Mouse (Mus musculus) forebrain, embryonic 13.5 days (tissue): ENCODE data around the gene Tiparp. TPM values are rescaled to one million over a fixed set of nuclear protein-coding genes. Genes with fewer than 3 reads are reported as not detected.

Experiments used
- ATAC-seq: fragments of 200-750 bp; cut with Nextera tagmentation; 2 replicates; pipeline ENCODE4 v1.8.0; 2017
- H3K27ac ChIP-seq: fragments of 300-500 bp; sonication (generic); 2 replicates; pipeline ENCODE4 v1.5.1; 2015; ENCODE audit warnings: inconsistent platforms, mild to moderate bottlenecking, moderate library complexity
- H3K27me3 ChIP-seq: fragments of 300-500 bp; sonication (generic); 2 replicates; pipeline ENCODE4 v1.6.1; 2015; ENCODE audit warnings: mild to moderate bottlenecking, inconsistent platforms
- H3K36me3 ChIP-seq: fragments of 300-500 bp; sonication (generic); 2 replicates; pipeline ENCODE4 v1.6.1; 2015; ENCODE audit warnings: mild to moderate bottlenecking, inconsistent platforms; ENCODE audit not compliant: poor library complexity, severe bottlenecking
- H3K4me1 ChIP-seq: fragments of 300-500 bp; sonication (generic); 2 replicates; pipeline ENCODE4 v1.6.1; 2015; ENCODE audit warnings: inconsistent platforms
- H3K4me2 ChIP-seq: fragments of 300-500 bp; sonication (generic); 2 replicates; pipeline ENCODE4 v1.6.1; 2015; ENCODE audit warnings: inconsistent platforms, mild to moderate bottlenecking, moderate library complexity
- H3K4me3 ChIP-seq: fragments of 300-500 bp; sonication (generic); 2 replicates; pipeline ENCODE4 v1.5.1; 2015; ENCODE audit warnings: mild to moderate bottlenecking, inconsistent platforms
- H3K9ac ChIP-seq: fragments of 300-500 bp; sonication (generic); 2 replicates; pipeline ENCODE4 v1.6.1; 2015; ENCODE audit warnings: mild to moderate bottlenecking, inconsistent platforms
- H3K9me3 ChIP-seq: fragments of 300-500 bp; sonication (generic); replicated peaks from 2 replicates; pipeline ENCODE4 v1.6.1; 2016; ENCODE audit warnings: inconsistent platforms
- WGBS: fragments of 180-500 bp; shearing (Covaris S2); methylation state at CpG from one replicate; pipeline ENCODE4 v1.1.7; 2015; 5-methylcytosine and 5-hydroxymethylcytosine counted together
- polyA plus RNA-seq: library from polyadenylated mRNA; unstranded; fragments of >200 nt; fragmentation: Nextera tagmentation; extraction: Ambion mirVana; gene quantifications from 2 replicates; pipeline ENCODE4 v1.2.1, GENCODE M21; 2015

The Tiparp gene
- 28.1 and 29.1 TPM in 2 replicates for polyA plus RNA-seq

DNA sequence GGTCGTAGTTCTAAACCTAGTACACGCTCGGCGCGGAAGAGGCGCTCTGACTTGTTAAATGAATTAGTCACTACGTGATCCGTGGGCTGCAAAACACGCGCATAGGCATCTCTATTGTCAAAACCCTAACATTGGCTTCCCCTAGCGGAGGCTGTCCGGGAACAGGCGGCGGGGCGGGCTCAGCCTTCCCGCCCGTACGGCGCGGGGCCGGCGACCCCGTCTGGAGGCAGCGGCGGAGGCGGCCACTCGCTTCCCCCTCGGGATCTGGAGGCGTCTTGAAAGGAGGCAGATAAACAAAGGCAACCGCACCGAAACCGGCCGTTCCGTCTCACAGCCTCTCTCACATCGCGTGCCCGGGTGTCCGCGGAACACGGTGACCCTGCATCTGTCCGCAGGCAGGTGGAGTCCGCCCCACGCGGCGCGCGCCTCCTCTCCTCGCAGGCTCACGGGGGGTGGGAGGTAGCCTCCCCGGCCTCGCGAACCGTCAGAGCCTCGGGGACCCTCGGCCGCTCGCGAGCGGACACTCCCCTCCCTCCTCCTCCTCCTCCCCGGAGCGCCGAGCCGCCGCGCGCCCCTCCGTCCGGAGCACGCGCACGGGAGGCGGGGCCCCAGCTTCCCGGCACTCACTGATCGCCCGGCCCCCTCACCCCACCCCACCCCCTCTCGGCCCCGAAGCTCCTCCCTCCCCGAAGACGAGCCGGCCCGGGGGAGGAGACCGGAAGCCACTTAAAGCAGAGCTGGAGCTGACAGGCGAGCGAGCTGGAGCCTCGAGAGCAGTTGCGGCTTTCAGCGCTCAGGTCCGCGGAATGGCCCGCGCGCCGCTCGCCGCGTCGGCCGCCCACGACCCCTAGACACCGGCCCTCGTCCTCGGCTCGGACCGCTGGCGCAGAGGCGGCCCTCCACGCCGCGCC, at the start of gene Tiparp:
Gene Tiparp, plus strand, starts transcription at position 720 of the 911 bp plus-strand sequence.
- WGBS = under 1% methylated on average over 99 of the region's 109 CpGs
- peak within 1 kb of the TSS; percentile 88 for H3K9ac ChIP-seq
- no peaks in the 10 kb centered on the region for H3K9me3 ChIP-seq
- H3K4me3 ChIP-seq = peak within 1 kb of the TSS; percentile 79
- peak within 1 kb of the TSS; percentile 98 for H3K27ac ChIP-seq
- peak within 1 kb of the TSS; percentile 74 for H3K4me2 ChIP-seq
- 0 out of 2 replicates have a peak, but pooled peaks cover 4% of the 10 kb centered on the region for H3K36me3 ChIP-seq
- no peaks in the 10 kb centered on the region for H3K27me3 ChIP-seq
- peak; percentile 93 for ATAC-seq
- peaks cover 7% of the 10 kb centered on the region for H3K4me1 ChIP-seq

DNA sequence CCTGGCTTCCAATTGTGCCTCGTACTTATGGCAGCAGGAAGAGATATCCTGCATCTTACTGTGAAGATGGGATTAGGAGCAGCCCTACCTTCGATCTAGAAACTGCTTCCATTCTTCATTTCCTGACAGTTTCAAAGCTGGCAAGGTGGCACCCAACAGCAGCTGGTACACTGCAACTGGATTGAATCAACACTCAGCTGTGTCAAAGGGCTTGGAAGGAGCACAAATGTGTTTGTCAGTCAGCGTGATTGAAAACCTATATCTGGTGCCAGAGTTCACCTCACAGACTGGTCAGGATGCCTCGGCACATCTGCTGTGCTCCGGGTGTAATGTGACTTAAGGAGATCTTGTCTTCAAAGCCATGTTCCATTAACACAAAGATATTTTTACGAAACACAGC, 47.5 kb upstream of the Tiparp start:
- Histone ChIP-seq H3K4me3 (no peak overlapping the region), H3K27ac (no peak overlapping the region), H3K4me1 (no peaks in the 10 kb centered on the region), H3K36me3 (no peaks in the 10 kb centered on the region), H3K9me3 (no peaks in the 10 kb centered on the region), H3K4me2 (no peak overlapping the region), H3K27me3 (no peaks in the 10 kb centered on the region), H3K9ac (no peak overlapping the region)
- WGBS = 87% methylated on average over 6 of the region's 6 CpGs
- no peak for ATAC-seq

DNA sequence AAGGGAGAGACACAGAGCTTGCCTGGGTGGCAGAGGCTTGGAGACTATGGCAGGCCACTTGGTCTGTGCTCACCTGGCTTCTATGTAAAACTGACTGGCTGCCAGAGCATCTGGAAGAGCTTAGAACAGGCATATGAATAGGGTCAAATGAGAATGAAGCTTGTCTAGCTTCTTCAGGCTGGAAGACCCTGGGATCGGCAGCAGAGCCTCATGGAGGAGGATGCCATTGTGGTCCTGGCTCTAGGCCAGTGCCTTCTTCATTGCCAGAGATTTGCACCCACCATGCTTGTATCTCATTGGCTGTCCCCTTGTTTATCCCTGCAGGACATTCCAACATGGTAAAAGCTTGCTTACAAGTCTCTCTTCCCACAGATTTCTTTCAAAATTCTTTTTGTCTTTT, 45.9 kb upstream of the Tiparp start:
- no peaks in the 10 kb centered on the region for H3K27me3 ChIP-seq
- ATAC-seq = no peak
- no peak overlapping the region for H3K4me2 ChIP-seq
- no peaks in the 10 kb centered on the region for H3K9me3 ChIP-seq
- WGBS = 27% methylated on average over 1 of the region's 1 CpGs
- no peak overlapping the region for H3K27ac ChIP-seq
- no peak overlapping the region for H3K4me3 ChIP-seq
- no peak overlapping the region for H3K9ac ChIP-seq
- no peaks in the 10 kb centered on the region for H3K36me3 ChIP-seq
- no peaks in the 10 kb centered on the region for H3K4me1 ChIP-seq

DNA sequence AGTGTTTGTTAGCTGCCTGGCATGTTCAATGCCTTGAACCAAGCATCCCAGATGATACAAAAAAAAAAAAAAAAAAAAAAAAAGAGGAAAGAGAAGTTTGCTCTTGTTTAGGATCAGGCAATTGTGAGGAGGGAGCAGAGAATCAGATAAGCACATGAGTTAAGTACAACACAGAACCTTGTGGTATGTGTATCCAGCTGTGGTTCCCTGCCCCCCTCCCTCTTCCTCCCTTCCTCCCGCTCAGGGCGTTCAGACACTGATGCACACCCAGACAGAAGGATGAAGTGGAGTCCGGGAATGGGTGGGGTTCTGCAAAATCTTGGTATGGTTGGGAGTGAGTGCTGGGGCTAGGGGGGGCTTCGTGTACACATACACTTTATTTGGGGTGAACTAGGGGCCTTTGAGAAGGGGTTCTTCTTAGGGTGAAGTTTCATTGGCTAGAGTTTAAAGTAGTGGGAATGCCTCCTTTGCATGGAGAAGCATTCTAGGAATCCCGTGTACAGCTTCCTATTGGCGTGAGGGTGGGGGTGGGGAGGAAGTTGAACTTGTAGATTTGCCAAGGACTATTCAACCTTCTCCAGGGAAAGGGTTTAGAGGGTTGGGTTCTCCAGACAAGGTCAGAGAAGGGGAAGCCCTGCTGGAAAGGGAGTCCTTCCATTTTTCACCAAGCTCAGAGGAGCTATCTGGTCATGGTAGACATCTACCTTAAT, 45.4 kb upstream of the Tiparp start:
- no peak overlapping the region for H3K9ac ChIP-seq
- no peak overlapping the region for H3K4me2 ChIP-seq
- no peaks in the 10 kb centered on the region for H3K36me3 ChIP-seq
- 84% methylated on average over 6 of the region's 6 CpGs for WGBS
- H3K4me1 ChIP-seq = no peaks in the 10 kb centered on the region
- no peak overlapping the region for H3K4me3 ChIP-seq
- no peak for ATAC-seq
- H3K9me3 ChIP-seq = no peaks in the 10 kb centered on the region
- no peaks in the 10 kb centered on the region for H3K27me3 ChIP-seq
- no peak overlapping the region for H3K27ac ChIP-seq

DNA sequence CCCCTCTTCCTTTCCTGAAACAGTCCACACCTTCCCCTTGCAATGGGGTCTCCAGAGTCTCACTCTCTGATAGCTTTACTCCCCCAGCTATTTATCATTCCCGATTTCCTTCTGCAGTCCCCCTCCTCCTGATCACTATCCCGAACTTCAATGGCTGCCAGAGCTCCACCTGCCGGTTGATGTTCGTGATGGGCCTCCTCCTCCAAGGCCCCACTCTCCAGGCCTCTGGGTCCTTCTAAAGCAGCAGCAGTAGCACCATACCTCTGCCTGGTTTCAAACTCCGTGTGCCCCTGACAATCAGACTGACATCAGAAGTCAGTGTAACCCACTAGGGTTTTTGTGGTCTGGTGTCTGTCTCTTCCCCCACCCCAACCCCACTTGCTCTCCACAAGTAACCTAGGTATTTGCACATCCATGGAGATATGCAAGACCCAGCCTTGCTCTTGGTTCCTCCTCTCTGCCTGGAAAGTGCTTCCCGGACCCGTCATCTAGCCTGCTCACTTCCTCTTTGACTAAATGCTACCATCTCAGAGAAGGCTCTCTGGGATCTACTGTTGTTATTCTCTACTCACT, 44.0 kb upstream of the Tiparp start:
- no peaks in the 10 kb centered on the region for H3K27me3 ChIP-seq
- no peak overlapping the region for H3K4me3 ChIP-seq
- H3K4me2 ChIP-seq = no peak overlapping the region
- H3K27ac ChIP-seq = no peak overlapping the region
- 77% methylated on average over 7 of the region's 7 CpGs for WGBS
- H3K9me3 ChIP-seq = no peaks in the 10 kb centered on the region
- no peak overlapping the region for H3K9ac ChIP-seq
- H3K36me3 ChIP-seq = no peaks in the 10 kb centered on the region
- no peaks in the 10 kb centered on the region for H3K4me1 ChIP-seq
- no peak for ATAC-seq

DNA sequence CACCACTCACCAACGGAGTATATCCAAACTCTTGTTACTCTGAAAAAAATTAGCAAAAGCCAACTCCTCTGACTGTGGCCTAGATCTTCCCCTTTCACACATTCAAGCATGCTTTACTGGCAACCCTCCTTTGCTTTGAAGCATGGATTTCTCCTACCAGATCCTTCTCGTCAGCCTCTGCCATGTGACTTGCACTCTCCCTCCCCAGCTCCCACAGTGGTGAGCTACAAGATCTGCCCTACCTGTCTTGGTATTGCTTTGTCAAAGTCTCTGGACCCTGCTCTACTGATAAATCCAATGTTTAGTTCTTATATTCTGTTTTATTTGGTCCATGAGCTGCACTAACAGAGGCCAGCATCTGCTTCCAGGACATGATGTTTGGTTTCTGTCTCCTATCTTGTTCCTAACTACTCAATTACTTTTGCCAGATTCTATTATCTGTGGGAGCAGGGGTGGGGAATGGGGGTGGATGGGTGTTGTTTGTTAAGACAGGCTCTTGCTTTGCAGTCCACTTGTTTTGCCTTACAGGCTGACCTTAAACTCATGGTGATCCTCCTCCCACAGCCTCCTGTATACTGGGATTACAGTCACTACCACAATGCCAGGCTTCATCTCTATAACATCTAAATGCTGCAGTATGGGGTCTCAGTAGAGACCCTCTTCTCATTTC, 40.7 kb upstream of the Tiparp start:
- Histone ChIP-seq H3K9ac (no peak overlapping the region), H3K4me2 (no peak overlapping the region), H3K4me1 (no peaks in the 10 kb centered on the region), H3K36me3 (no peaks in the 10 kb centered on the region), H3K27me3 (no peaks in the 10 kb centered on the region), H3K9me3 (no peaks in the 10 kb centered on the region), H3K4me3 (no peak overlapping the region), H3K27ac (no peak overlapping the region)
- ATAC-seq = no peak
- WGBS = 75% methylated on average over 2 of the region's 2 CpGs

DNA sequence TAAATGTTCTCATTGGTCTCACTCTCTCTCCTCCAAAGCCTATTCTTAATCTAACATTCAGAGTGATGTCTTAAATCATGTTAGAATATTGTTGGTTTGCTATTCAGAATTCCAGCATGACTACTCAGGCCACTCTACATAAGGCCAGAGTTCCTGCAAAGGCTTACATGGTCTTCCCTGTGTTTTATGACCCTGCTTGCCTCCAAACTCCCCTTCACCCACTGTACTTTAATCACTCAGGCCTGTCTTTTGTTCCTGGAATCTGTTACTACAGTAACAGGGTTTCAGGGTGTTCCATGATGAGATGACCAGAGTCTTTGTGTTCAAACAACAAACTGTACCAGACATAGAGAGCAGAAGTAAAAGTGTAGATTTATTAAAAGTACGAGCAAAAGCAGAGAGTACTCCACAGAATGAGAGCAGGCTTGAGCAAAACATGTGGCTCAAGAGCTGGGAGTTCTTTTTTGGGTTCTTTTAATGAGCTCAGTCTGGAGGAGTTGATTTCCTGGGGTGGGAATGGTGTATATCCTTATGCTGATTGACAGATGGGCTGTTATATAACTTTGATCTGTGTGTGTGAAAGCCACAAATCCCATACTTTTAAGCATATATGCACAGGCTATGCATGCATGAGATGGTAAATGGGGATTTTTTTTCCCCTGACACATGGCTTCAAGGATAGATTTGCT, 39.5 kb upstream of the Tiparp start:
- H3K4me1 ChIP-seq = no peaks in the 10 kb centered on the region
- H3K4me3 ChIP-seq = no peak overlapping the region
- H3K36me3 ChIP-seq = no peaks in the 10 kb centered on the region
- no peak overlapping the region for H3K27ac ChIP-seq
- H3K9me3 ChIP-seq = no peaks in the 10 kb centered on the region
- no peak for ATAC-seq
- H3K4me2 ChIP-seq = no peak overlapping the region
- H3K27me3 ChIP-seq = no peaks in the 10 kb centered on the region
- no peak overlapping the region for H3K9ac ChIP-seq
- 64% methylated on average over 1 of the region's 1 CpGs for WGBS

DNA sequence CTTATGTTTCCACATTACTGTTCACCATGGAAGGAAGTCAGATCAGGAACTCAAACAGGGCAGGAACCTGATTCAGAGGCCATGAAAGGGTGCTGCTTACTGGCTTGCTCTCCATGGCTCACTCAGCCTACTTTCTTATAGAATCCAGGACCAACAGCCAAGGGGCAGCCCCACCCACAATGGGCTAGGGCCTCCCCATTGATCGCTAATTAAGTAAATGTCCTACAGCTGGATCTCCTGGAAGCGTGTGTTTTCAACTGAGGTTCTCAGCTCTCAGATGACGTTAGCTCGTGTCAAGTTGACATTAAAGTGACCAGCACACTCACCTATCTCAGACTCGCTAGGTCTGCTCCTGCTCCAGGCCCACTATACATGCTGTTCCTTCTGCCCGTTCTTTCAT, 38.6 kb upstream of the Tiparp start:
- Histone ChIP-seq H3K9ac (no peak overlapping the region), H3K4me1 (peaks cover 6% of the 10 kb centered on the region; the same call in 1 of the 2 replicates), H3K36me3 (no peaks in the 10 kb centered on the region), H3K27me3 (no peaks in the 10 kb centered on the region), H3K4me3 (no peak overlapping the region), H3K9me3 (no peaks in the 10 kb centered on the region), H3K4me2 (no peak overlapping the region), H3K27ac (no peak overlapping the region)
- no peak for ATAC-seq
- 82% methylated on average over 6 of the region's 6 CpGs for WGBS

DNA sequence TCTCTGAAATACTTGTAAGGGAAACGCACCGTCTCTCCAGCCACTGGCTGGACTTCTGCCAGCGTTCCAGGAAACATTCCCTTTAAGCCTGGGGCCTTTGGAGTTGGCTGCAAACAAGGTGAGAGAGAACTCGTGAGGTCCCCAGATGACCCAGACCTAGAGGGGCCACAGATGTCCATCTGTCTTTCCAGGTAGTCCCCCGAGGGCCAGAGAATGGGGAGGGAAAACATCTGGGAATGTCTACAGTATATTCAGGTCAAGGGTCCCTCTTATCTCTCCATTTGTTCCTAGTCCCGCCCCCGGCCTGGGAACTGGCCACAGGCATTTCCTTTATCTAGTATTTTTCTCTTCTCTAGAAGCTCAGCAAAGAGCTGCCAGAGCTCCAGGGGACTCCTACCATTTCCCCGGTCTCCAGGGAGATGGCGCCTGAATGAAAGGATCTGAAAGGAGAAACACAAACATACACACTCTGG, 33.9 kb upstream of the Tiparp start:
- Histone ChIP-seq H3K4me1 (peaks cover 7% of the 10 kb centered on the region; the same call in 1 of the 2 replicates), H3K27me3 (no peaks in the 10 kb centered on the region), H3K9me3 (no peaks in the 10 kb centered on the region), H3K4me3 (no peak overlapping the region), H3K27ac (no peak overlapping the region), H3K9ac (no peak overlapping the region), H3K4me2 (0 out of 2 replicates have a peak overlapping the region, but pooled peaks have one; percentile 2), H3K36me3 (no peaks in the 10 kb centered on the region)
- WGBS = 46% methylated on average over 9 of the region's 9 CpGs
- 0 out of 2 replicates have a peak, but pooled peaks have one; percentile 16 for ATAC-seq

DNA sequence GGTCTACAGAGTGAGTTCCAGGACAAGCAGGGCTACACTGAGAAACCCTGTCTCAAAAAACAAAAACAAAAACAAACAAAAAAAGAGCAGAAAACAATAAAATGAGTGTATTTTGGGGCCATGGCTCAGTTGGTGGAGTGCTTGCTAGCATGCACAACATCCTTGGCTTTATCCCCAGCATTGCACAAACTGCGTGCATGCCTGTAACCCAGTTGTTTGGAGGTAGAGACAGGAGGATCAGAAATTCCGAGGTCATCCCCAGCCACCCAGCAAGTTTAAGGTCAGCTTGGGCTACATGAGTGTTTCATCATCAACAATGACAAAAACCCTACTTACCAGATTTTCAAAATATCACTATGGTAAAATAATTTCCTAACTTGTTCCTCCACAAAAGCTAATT, 20.4 kb upstream of the Tiparp start:
- Histone ChIP-seq H3K27me3 (no peaks in the 10 kb centered on the region), H3K9ac (no peak overlapping the region), H3K36me3 (no peaks in the 10 kb centered on the region), H3K4me2 (no peak overlapping the region), H3K27ac (no peak overlapping the region), H3K9me3 (no peaks in the 10 kb centered on the region), H3K4me3 (no peak overlapping the region), H3K4me1 (no peaks in the 10 kb centered on the region)
- no peak for ATAC-seq
- 81% methylated on average over 2 of the region's 2 CpGs for WGBS

DNA sequence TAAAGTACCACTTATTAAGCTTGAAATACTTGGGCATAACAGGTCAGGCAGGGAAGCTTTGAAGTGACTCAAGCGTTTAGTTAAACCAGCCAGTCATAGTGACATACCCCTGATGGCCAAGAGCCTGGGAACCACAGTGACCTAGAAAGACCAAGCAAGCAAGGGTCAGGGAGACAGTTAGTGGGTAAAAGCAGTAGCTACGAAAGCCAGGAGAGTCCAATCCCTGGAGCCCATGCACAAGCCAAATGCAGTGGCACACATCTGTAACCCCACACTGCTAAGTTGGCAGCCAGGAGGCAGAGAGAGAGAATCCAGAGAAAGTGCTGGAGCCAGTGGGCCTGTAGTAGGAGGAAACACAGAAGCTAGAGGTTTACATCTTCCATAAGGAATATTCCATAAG, 17.6 kb upstream of the Tiparp start:
- Histone ChIP-seq H3K27me3 (no peaks in the 10 kb centered on the region), H3K4me1 (no peaks in the 10 kb centered on the region), H3K4me3 (no peak overlapping the region), H3K36me3 (no peaks in the 10 kb centered on the region), H3K9ac (no peak overlapping the region), H3K9me3 (no peaks in the 10 kb centered on the region), H3K27ac (no peak overlapping the region), H3K4me2 (no peak overlapping the region)
- no peak for ATAC-seq
- WGBS = 82% methylated on average over 2 of the region's 2 CpGs
